Mouse (Mus musculus): ENCODE data around the gene Cyren.

GRCm38 (mm10) chr6:34872871-34873270 lies 5.0 kb downstream of the Cyren start:
- TF ChIP-seq CTCF (IDR thresholded peaks at IDR 0.05) = no peak
- no peak for TF ChIP-seq EP300 (IDR thresholded peaks at IDR 0.05; ENCODE audit: insufficient read depth, low read depth, low read length)
- no peak for TF ChIP-seq POLR2A (IDR thresholded peaks at IDR 0.05; ENCODE audit: insufficient read depth, low read depth, low read length)
